Mouse (Mus musculus): ENCODE results near the gene Prkag1.

Prkag1 gene

GRCm38 (mm10) chr15:98830736-98831683 lies at the start of gene Prkag1:
Gene Prkag1 (minus strand): TSS chr15:98831521.
- peak; percentile 97 for DNase-seq

GRCm38 (mm10) chr15:98877331-98877730 lies 46.0 kb upstream of the Prkag1 start:
- peak; percentile 58 for DNase-seq

DNA sequence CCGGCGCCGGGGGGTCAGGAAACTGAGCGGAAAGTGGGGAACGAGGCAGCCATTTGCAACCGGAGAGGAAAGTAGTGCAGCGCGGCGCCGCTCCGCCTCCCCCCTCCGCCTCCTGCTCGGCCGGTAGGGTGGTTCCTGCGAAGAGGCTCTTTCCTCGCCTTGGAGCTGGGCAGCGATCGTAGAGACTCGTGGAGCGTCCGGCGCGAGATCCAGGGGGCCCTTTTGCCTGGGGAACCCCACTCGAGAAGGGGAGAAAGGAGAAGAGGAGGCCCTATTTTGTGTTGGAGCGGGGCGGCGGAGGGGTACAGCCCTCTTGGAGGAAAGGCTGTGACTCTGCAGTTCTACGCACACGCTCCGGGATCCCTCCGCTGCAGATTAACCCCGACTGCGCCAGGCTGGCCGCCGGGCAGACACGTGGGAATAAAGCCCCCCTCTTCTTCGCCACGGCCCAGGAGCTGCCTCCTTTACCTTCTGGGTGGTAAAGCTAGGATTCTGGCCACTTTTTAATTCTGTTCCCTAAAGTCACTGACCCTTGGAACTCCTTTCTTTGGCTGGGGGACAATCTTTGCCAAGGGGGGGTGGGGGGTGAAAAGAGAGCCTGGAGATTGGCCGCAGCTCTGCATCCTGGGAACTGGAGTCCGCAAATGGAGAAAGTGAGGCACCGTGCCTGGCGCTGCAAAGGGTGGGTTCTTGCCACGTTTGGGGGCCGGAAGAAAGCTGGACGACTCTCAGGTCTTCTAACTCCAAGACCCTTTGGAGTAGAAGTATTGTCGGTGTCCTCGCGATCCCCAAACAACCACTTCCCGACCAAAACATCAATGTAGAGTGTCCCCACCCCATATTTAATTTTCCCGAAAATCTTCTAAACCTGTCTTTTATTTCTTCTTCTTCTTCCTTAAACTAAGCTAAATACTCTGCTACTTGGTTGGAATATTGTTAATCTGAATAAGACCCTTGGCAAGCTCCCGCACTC lies 40.9 kb upstream of the Prkag1 start:
- DNase-seq: peak; percentile 93

DNA sequence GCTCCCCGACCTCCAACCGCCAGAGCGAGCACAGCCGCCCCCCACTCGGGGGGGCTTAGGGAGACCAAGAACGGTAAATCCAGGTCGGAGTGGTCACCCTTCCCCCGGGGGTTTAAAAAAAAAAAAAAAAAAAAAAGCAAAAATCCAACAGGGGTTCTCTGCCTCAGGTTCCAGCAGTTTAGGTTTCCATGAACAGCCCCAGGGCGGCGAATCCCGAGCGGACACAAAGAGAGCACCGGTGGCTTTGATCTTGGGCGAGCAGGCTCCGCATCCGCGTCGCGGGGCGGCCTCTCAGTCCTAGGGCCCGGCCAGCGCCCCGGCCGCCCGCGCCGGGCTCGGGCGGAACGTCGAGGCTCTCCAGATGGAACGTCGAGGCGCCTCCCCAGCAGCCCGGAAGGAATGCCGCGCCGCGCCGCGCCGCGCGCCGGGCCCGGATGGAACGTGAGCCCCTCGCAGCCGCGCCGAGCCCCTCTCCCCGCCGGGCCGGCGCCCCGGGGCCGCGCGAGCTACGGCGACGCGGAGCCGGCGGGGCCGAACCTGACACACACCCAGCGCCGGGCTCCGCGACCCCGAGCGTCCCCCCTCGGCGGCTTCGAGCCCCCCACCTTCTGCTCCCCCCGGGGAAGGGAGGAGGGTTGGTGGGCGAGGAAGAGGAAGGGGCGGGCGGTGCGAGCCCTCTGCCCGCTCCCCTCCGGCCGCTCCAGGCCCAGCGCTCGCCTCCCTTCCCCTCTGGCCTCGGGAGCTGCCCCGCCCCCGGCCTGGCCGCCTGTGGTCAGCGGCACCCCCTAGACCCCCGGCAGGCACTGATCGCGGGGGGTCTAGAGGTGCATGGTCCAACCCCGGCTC lies 40.0 kb upstream of the Prkag1 start, which contains the start of gene Kmt2d:
Gene Kmt2d (minus strand): TSS at position 135 of the 846 bp plus-strand sequence.
- DNase-seq: no peak

GRCm38 (mm10) chr15:98870179-98871069 lies 39.1 kb upstream of the Prkag1 start:
- no peak for DNase-seq

- no peak for DNase-seq
These were observed 38.2 kb upstream of the Prkag1 start for GRCm38 (mm10) chr15:98869342-98870178.

DNA sequence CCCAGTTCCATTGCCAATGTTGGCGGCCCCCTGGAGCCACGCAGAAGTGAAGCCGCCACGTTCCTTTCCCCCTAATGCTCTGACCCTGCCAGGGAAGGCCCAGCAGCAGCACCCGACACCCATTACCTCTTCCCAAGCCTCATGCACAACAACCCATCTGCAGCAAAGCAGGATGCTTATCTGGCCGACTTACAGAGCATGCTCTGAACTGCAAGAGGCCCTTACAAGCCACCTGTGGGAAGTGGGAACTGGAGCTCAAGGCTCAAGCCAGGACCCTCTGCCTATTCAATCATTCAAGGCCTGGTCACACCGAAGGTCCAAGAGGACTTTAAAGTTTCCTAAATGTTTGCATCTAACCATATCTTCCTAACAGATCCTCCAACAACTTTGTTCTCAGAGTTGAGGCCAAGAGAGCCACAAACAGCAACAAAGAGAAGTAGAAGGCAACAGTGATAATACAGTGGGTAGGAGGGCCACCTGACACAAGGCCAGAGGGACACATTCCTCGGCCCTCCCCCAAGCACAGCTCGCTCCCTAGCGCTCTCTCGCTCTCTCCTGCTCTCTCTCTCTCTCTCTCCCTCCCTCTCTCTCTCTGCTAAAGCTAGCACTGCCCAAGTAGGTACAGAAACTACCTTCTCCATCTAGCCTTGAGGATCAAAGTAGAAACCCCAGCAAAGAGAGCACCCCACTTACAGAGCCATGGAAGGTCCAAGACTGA lies 37.2 kb upstream of the Prkag1 start:
- no peak for DNase-seq

DNA sequence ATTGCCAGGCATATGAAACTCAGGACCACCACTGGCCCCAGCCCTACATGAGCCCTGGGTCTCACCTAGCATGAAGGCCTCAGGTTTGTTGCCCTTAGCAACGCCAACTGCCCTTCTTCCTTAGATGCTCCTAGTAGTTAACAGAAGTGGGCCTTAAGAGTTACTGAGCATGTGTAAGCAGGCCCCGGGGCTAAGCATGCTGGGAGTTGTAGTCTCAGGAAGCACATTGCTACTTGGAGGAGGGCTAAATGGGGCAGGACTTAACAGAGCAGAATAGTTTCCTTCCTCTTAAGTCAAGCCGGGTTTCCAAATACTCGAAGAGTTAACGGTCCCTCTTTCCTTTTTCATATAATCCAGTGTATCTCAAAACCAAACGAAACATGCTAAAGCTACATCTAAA lies 36.0 kb upstream of the Prkag1 start:
- peak; percentile 74 for DNase-seq

DNA sequence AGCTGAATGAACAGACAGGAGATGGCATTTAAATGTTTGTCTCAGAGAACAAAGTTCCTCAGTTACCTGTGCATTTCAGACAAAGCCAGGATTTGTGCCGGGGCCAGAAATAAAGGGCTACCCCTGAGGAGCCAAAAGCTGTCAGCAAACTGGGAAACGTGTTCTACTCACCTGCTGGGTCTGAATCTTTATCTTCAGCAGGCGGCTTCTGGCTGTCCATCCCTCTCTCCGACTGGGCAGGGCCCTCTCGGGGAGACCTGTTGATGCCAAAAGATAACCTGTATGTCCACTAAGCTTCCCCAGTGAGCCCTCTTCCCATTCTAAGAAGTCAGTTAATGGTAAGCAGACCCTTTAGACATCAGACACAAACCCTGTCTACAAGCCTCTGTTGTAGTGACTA lies 35.2 kb upstream of the Prkag1 start:
- no peak for DNase-seq

DNA sequence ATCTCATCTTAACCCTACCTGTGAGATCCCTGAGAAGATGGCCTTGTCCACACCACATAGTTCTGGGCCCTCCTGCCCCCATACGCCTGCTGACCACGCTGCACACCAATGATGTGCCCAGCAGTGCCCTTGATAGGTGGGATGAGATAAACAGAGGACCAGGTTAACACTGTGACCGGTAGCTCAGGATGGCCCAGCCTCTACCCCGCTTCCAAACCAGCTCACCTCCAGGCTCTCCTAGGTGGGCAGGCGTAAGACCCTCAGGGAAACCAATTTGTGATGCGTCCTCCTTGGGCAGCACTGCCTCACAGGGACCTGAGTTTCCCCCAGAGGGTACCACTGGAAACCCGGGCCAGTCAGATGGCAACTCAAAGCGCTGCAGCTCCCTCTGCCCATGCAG lies 34.5 kb upstream of the Prkag1 start:
- no peak for DNase-seq

DNA sequence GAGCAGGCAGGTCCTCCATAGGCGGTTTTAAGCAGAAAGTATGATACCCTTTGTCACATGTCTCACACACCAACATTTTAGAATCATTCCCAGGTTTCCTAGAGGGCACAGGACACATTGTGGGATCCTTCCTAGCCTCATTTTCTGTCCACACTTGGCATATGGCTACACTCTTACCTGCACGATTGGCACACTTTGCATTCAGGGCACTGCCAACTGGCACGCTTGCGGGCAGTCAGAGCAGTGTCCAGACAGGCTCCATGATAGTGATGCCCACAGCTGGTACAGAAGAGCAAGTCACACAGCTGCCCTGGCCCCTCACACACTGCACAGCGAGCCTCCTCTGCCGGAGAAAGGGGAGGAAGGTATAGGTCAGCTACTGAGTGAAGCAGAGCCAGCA lies 33.6 kb upstream of the Prkag1 start:
- DNase-seq: no peak

DNA sequence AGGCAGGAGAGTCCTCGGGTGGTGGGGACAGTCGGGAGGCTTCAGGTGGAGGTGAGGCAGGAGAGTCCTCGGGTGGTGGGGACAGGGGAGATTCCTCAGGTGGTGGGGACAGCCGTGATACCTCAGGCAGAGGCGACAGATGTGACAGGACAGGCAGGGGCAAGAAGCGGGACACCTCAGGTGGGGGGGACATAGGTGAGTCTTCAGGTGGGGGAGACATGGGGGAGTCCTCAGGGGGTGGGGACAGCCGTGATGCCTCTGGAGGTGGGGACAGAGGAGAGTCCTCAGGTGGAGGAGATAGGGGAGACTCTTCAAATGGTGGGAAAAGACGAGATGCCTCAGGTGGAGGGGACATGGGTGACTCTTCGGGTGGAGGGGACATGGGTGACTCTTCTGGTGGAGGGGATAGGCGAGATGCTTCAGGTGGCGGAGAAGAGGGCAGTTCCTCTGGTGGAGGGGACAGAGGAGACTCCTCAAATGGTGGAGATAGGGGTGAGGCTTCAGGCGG lies 32.2 kb upstream of the Prkag1 start:
- DNase-seq: no peak

DNA sequence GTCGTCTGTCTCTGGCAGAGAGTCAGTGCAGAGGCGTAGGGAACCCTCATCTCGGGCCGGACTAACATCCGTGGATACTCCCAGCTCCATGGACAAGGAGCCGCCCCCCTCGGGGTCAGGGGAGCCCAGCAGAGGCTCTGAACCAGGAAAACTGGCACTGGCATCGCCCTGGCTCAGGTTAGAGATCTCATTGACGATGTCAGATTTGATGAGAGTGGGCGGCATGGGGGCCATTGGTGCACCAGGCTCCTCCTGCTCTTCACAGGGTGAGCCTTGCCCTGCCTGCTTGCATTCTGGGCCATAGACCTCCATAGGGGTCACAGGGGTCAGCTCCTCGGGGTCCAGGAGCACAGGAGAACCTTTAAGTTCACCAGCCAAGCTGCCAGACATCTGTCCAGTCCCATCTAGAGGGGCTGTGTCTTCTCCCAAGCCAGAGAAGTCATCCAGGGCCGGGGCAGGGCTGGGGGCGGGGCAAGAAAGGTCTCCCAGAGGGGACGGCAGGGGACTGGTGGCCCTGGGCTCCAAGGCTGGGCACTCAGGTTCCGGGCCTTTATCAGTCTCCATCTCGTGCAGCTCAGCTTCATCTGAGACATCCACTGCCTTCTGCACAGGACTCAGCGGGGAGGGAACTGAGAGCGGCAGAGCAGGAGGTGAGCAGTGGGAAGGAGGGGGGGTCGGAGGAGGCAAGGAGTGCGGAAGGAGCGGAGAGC lies 30.5 kb upstream of the Prkag1 start:
- DNase-seq: no peak

GRCm38 (mm10) chr15:98860921-98861320 lies 29.6 kb upstream of the Prkag1 start:
- DNase-seq: no peak

DNA sequence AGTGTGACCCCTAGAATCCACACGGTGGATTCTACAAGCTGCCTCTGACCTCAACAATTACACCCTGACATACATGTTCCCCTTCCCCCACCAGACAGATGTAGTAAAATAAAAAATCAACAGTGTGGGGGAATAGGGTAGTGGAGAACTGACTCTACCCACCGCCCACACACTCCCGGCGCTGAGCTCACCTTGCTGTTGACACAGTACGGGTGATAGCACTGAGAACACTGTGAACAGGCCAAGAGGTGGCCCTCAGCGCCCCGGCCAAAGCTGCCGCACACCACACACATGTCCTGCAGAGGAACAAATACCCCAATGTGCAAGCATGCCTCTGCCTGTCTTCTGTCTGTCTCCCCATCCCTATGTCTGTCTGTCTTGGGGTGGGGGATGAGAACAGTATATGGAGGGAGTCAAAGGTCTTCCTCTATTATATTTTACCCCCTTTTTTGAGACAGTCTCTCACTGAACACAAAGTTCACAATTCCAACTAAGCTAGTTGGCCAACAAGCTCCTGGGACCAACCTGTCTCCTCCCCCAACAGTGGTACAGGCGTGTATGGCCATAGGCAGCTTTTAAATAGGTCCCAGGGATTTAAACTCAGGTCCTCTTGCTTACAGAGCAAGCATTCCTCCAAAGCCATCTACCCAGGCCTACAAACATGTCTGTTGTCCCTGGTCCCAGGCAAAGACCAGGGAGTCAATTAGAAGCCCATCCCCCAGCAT lies 28.2 kb upstream of the Prkag1 start:
- DNase-seq: no peak

GRCm38 (mm10) chr15:98854214-98854613 lies 22.9 kb upstream of the Prkag1 start:
- DNase-seq: no peak

DNA sequence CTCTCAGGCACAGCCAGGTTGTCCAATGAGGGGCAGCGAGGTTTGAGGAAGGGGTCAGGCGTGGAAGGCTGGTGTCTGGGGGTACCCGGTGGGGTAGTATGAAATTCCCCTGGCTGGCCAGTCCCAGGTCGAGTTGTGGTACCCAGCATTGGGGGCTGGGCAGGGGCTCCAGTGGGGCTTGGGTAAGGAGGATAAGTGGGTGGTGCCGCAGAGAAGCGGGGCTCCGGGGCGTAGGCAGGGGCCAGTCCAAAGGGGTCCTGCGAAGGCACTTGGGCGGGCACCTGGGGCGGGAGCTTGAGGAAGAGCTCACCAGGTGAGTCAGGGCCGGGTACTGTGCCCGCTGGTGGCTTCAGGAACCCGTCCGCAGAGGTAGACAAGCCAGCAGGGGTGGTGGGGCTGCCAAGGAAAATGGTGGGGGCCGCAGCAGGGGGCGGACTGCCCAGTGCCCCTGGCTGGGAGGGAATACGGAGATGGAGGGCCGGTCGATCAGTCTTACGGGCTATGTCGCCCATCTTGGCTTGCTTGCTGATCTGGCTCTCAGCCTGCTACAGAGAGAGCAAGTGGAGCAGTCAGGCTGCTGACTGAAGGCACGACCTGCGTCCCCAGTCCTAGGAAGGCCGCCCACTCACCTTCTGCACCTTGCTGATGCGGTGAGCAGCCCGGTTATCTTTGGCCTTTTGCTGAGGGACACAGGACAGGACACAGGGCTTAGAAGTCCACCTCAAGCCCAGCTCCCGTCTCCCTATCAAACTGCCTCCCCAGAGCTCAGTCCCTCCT lies 22.0 kb upstream of the Prkag1 start:
- no peak for DNase-seq
